Mouse (Mus musculus): ENCODE results near the gene Il27ra. TPM values are rescaled to one million over a fixed set of nuclear protein-coding genes. Genes with fewer than 3 reads are reported as not detected.

The Il27ra gene
- polyA plus RNA-seq, 1 experiment, result 7.7 TPM

GRCm38 (mm10) chr8:84076849-84077248, 34.5 kb upstream of the Il27ra start:
- 99% methylated on average over 3 of the region's 3 CpGs for WGBS
- Histone ChIP-seq H3K27ac (ENCODE audit: control insufficient read depth, insufficient read depth, low read depth, low read length, poor library complexity) (no peak overlapping the region), H3K4me1 (ENCODE audit: control insufficient read depth, insufficient read depth, low read length) (no peaks in the 10 kb centered on the region), H3K4me3 (replicated peaks; ENCODE audit: control insufficient read depth, low read depth, low read length) (no peak overlapping the region)
- no peak for TF ChIP-seq CTCF (IDR thresholded peaks at IDR 0.05; ENCODE audit: control insufficient read depth, insufficient read depth, low read length)
- TF ChIP-seq POLR2A (IDR thresholded peaks at IDR 0.05; ENCODE audit: borderline replicate concordance, control insufficient read depth, low read depth, low read length), result no peak

GRCm38 (mm10) chr8:84076412-84076811, 34.0 kb upstream of the Il27ra start:
- TF ChIP-seq POLR2A (IDR thresholded peaks at IDR 0.05; ENCODE audit: borderline replicate concordance, control insufficient read depth, low read depth, low read length), result no peak
- TF ChIP-seq CTCF (IDR thresholded peaks at IDR 0.05; ENCODE audit: control insufficient read depth, insufficient read depth, low read length), result no peak
- Histone ChIP-seq H3K4me3 (replicated peaks; ENCODE audit: control insufficient read depth, low read depth, low read length) (no peak overlapping the region), H3K27ac (ENCODE audit: control insufficient read depth, insufficient read depth, low read depth, low read length, poor library complexity) (no peak overlapping the region), H3K4me1 (ENCODE audit: control insufficient read depth, insufficient read depth, low read length) (no peaks in the 10 kb centered on the region; the same call in 1 of the 2 replicates)
- WGBS, result 75% methylated on average over 1 of the region's 1 CpGs

DNA sequence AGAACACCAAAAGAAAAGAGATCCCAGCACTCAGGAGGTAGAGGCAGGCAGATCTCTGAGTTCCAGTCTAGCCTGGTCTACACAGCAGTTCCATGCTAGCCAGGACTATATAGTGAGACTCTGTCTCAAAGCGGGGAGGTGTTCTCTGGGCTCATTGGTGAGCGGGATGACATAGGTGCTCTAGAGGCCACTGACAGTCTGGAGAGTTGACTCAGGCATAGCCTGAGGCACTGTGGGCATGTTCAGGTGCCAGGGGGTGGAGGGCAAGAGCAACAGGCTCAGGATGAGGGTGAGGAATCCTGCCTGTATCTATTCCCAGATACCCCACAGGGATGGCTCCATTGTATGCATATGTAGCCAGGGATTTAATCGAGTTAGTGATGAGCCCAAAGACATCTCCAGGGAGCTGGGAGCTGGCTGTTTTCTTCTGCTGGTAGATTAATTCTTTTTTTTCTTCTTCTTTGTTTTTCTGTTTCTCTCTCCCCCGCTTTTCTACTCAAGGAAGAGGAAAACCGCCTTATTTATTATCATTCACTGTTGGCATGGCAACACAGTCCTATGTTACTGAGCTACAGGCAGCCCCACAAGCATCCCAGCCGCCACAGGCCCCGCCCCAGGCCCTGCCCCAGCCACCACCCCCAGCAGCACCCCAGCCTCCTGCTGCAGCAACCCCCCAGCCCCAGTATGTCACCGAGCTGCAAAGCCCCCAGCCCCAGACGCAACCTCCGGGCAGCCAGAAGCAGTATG, 31.0 kb upstream of the Il27ra start:
- WGBS, result 71% methylated on average over 10 of the region's 10 CpGs
- H3K4me3 ChIP-seq (replicated peaks; ENCODE audit: control insufficient read depth, low read depth, low read length), result no peak overlapping the region
- TF ChIP-seq CTCF (IDR thresholded peaks at IDR 0.05; ENCODE audit: control insufficient read depth, insufficient read depth, low read length) (no peak), POLR2A (IDR thresholded peaks at IDR 0.05; ENCODE audit: borderline replicate concordance, control insufficient read depth, low read depth, low read length) (no peak)
- H3K4me1 ChIP-seq (ENCODE audit: control insufficient read depth, insufficient read depth, low read length), result peaks cover 2% of the 10 kb centered on the region; the same call in 1 of the 2 replicates
- H3K27ac ChIP-seq (ENCODE audit: control insufficient read depth, insufficient read depth, low read depth, low read length, poor library complexity), result no peak overlapping the region

DNA sequence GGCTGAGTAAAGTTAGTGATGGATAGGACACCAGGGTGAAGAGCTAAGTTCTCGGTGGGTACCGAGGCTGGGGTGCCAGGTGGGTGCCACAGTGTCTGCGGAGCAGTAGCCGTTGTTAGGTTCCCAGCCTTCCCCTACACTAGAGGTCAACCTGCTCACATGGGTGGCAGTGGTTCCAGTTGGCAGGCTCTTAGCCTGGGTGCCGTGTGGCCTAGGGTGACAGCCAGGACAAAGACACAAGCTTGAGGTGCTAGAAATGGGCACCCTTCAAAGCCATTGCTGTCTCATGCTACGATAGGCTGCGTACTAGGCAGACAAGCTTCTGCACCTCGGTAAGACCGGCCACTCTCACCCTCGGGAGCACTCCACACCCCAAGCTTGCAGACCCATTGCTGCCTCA, 29.9 kb upstream of the Il27ra start:
- peaks cover 2% of the 10 kb centered on the region; the same call in 1 of the 2 replicates for H3K4me1 ChIP-seq (ENCODE audit: control insufficient read depth, insufficient read depth, low read length)
- TF ChIP-seq CTCF (IDR thresholded peaks at IDR 0.05; ENCODE audit: control insufficient read depth, insufficient read depth, low read length), result no peak
- no peak for TF ChIP-seq POLR2A (IDR thresholded peaks at IDR 0.05; ENCODE audit: borderline replicate concordance, control insufficient read depth, low read depth, low read length)
- H3K4me3 ChIP-seq (replicated peaks; ENCODE audit: control insufficient read depth, low read depth, low read length), result no peak overlapping the region
- WGBS, result 85% methylated on average over 10 of the region's 10 CpGs
- no peak overlapping the region for H3K27ac ChIP-seq (ENCODE audit: control insufficient read depth, insufficient read depth, low read depth, low read length, poor library complexity)

DNA sequence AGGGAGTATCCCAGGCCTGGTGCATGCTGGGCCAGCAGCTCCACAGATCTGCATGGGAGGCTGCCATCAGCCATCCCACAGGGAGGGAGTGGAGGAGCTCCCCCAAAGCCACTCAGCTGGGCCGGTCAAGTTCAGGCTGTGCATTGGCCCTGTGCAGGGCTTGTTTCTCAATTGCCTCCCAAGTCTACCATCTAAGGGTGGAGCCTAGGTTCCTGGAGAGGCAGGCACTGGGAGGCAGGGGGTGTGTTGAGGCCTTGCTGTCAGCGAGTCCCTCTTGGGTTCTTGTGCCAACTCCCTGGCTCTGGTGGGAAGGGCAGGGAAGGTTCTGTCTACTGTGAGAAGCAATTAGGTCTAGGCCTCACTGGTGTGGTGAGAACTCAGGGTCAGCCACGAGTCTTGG, 29.5 kb upstream of the Il27ra start:
- Histone ChIP-seq H3K4me3 (replicated peaks; ENCODE audit: control insufficient read depth, low read depth, low read length) (no peak overlapping the region), H3K27ac (ENCODE audit: control insufficient read depth, insufficient read depth, low read depth, low read length, poor library complexity) (no peak overlapping the region), H3K4me1 (ENCODE audit: control insufficient read depth, insufficient read depth, low read length) (peaks cover 2% of the 10 kb centered on the region; the same call in 1 of the 2 replicates)
- TF ChIP-seq POLR2A (IDR thresholded peaks at IDR 0.05; ENCODE audit: borderline replicate concordance, control insufficient read depth, low read depth, low read length) (no peak), CTCF (IDR thresholded peaks at IDR 0.05; ENCODE audit: control insufficient read depth, insufficient read depth, low read length) (no peak)
- WGBS, result 46% methylated on average over 3 of the region's 3 CpGs

DNA sequence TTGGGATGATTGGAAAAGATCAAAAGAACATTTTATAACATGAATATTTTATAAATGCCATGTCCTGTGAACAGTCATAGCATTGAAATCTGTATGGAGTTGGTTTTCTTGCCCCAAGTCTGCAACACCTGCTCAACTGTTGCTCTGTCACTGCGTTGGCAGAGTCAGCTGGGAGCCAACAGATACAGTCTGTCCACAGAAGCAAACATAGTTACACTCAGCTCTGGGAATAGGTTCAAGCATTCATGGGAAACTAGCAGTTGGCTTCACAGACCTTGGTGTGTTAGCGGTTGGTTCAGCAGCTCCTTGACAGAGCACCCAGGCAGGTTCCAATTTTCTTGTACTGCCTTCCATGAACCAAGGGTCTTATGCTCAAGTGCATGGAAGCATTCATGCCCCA, 28.3 kb upstream of the Il27ra start:
- 84% methylated on average over 2 of the region's 2 CpGs for WGBS
- TF ChIP-seq CTCF (IDR thresholded peaks at IDR 0.05; ENCODE audit: control insufficient read depth, insufficient read depth, low read length), result no peak
- Histone ChIP-seq H3K4me3 (replicated peaks; ENCODE audit: control insufficient read depth, low read depth, low read length) (no peak overlapping the region), H3K4me1 (ENCODE audit: control insufficient read depth, insufficient read depth, low read length) (peaks cover 2% of the 10 kb centered on the region; the same call in 1 of the 2 replicates), H3K27ac (ENCODE audit: control insufficient read depth, insufficient read depth, low read depth, low read length, poor library complexity) (no peak overlapping the region)

- Histone ChIP-seq H3K27ac (ENCODE audit: control insufficient read depth, insufficient read depth, low read depth, low read length, poor library complexity) (no peak overlapping the region), H3K4me3 (replicated peaks; ENCODE audit: control insufficient read depth, low read depth, low read length) (no peak overlapping the region), H3K4me1 (ENCODE audit: control insufficient read depth, insufficient read depth, low read length) (peaks cover 2% of the 10 kb centered on the region; the same call in 1 of the 2 replicates)
- TF ChIP-seq POLR2A (IDR thresholded peaks at IDR 0.05; ENCODE audit: borderline replicate concordance, control insufficient read depth, low read depth, low read length) (no peak), CTCF (IDR thresholded peaks at IDR 0.05; ENCODE audit: control insufficient read depth, insufficient read depth, low read length) (no peak)
- WGBS, result 72% methylated on average over 5 of the region's 5 CpGs
Measured at GRCm38 (mm10) chr8:84070241-84070640, 27.9 kb upstream of the Il27ra start.

GRCm38 (mm10) chr8:84069750-84070149, 27.4 kb upstream of the Il27ra start:
- WGBS, result 80% methylated on average over 2 of the region's 2 CpGs
- Histone ChIP-seq H3K4me3 (replicated peaks; ENCODE audit: control insufficient read depth, low read depth, low read length) (no peak overlapping the region), H3K4me1 (ENCODE audit: control insufficient read depth, insufficient read depth, low read length) (peaks cover 2% of the 10 kb centered on the region; the same call in 1 of the 2 replicates), H3K27ac (ENCODE audit: control insufficient read depth, insufficient read depth, low read depth, low read length, poor library complexity) (no peak overlapping the region)
- TF ChIP-seq CTCF (IDR thresholded peaks at IDR 0.05; ENCODE audit: control insufficient read depth, insufficient read depth, low read length), result no peak
- TF ChIP-seq POLR2A (IDR thresholded peaks at IDR 0.05; ENCODE audit: borderline replicate concordance, control insufficient read depth, low read depth, low read length), result no peak

Measured in bone marrow, adult 2 months (tissue).